Mouse (Mus musculus): ENCODE data around the gene Nudt13. TPM values are rescaled to one million over a fixed set of nuclear protein-coding genes. Genes with fewer than 3 reads are reported as not detected.
A peak's percentile ranks its signal among the peaks of the same experiment; 100 is the strongest.

The Nudt13 gene
- polyA plus RNA-seq, 1 experiment from 2014 or later = 14.7 TPM

- WGBS = 49% methylated on average over 8 of the region's 8 CpGs
- H3K9ac ChIP-seq = no peak overlapping the region
- H3K27me3 ChIP-seq (ENCODE audit: insufficient read depth, low read length) = no peaks in the 10 kb centered on the region
- no peaks in the 10 kb centered on the region for H3K36me3 ChIP-seq (ENCODE audit: insufficient read depth)
- DNase-seq = peak; percentile 88
- TF ChIP-seq CTCF (IDR thresholded peaks at IDR 0.05; ENCODE audit: low read depth) = peak; percentile 97
- no peaks in the 10 kb centered on the region for H3K4me1 ChIP-seq (ENCODE audit: insufficient read depth)
- peak; percentile 71; the same call in 1 of the 2 replicates for ATAC-seq (ENCODE audit: insufficient read depth)
- no peak overlapping the region for H3K27ac ChIP-seq (ENCODE audit: low read depth)
- no peak overlapping the region for H3K4me3 ChIP-seq (ENCODE audit: low read depth, low read length)
- H3K9me3 ChIP-seq (ENCODE audit: low read depth, low read length) = no peaks in the 10 kb centered on the region
- H3K4me2 ChIP-seq = no peak overlapping the region
Observed at GRCm38 (mm10) chr14:20258185-20259113, 36.0 kb upstream of the Nudt13 start.

- H3K36me3 ChIP-seq (ENCODE audit: insufficient read depth) = no peaks in the 10 kb centered on the region
- H3K27ac ChIP-seq (ENCODE audit: low read depth) = no peak overlapping the region
- DNase-seq (no peak), ATAC-seq (ENCODE audit: insufficient read depth) (no peak)
- no peak overlapping the region for H3K4me2 ChIP-seq
- TF ChIP-seq CTCF (IDR thresholded peaks at IDR 0.05; ENCODE audit: low read depth) = no peak
- no peaks in the 10 kb centered on the region for H3K27me3 ChIP-seq (ENCODE audit: insufficient read depth, low read length)
- no peak overlapping the region for H3K9ac ChIP-seq
- WGBS = 67% methylated on average over 4 of the region's 4 CpGs
- no peaks in the 10 kb centered on the region for H3K4me1 ChIP-seq (ENCODE audit: insufficient read depth)
- H3K4me3 ChIP-seq (ENCODE audit: low read depth, low read length) = no peak overlapping the region
- no peaks in the 10 kb centered on the region for H3K9me3 ChIP-seq (ENCODE audit: low read depth, low read length)
Observed at GRCm38 (mm10) chr14:20262346-20262745, 32.2 kb upstream of the Nudt13 start.

- Histone ChIP-seq H3K4me1 (ENCODE audit: insufficient read depth) (no peaks in the 10 kb centered on the region), H3K9me3 (ENCODE audit: low read depth, low read length) (no peaks in the 10 kb centered on the region), H3K4me2 (no peak overlapping the region), H3K27me3 (ENCODE audit: insufficient read depth, low read length) (no peaks in the 10 kb centered on the region), H3K27ac (ENCODE audit: low read depth) (no peak overlapping the region), H3K4me3 (ENCODE audit: low read depth, low read length) (no peak overlapping the region), H3K9ac (no peak overlapping the region), H3K36me3 (ENCODE audit: insufficient read depth) (no peaks in the 10 kb centered on the region)
- DNase-seq = no peak
- WGBS = 53% methylated on average over 6 of the region's 6 CpGs
- ATAC-seq (ENCODE audit: insufficient read depth) = no peak
- TF ChIP-seq CTCF (IDR thresholded peaks at IDR 0.05; ENCODE audit: low read depth) = no peak
Observed at GRCm38 (mm10) chr14:20268421-20268820, 26.1 kb upstream of the Nudt13 start.

GRCm38 (mm10) chr14:20269082-20269809, 25.3 kb upstream of the Nudt13 start, which contains the start of gene Kcnk16:
TSS of gene Kcnk16 (minus strand) at chr14:20269199.
- no peak for TF ChIP-seq CTCF (IDR thresholded peaks at IDR 0.05; ENCODE audit: low read depth)
- H3K4me1 ChIP-seq (ENCODE audit: insufficient read depth) = no peaks in the 10 kb centered on the region
- H3K4me3 ChIP-seq (ENCODE audit: low read depth, low read length) = no peak within 1 kb of the TSS
- H3K4me2 ChIP-seq = 0 out of 2 replicates have a peak within 1 kb of the TSS, but pooled peaks have one; percentile 29
- no peaks in the 10 kb centered on the region for H3K27me3 ChIP-seq (ENCODE audit: insufficient read depth, low read length)
- H3K36me3 ChIP-seq (ENCODE audit: insufficient read depth) = no peaks in the 10 kb centered on the region
- WGBS = 37% methylated on average over 6 of the region's 6 CpGs
- no peak for DNase-seq
- no peak within 1 kb of the TSS for H3K9ac ChIP-seq
- peak within 1 kb of the TSS; percentile 26; the same call in 1 of the 2 replicates for H3K27ac ChIP-seq (ENCODE audit: low read depth)
- H3K9me3 ChIP-seq (ENCODE audit: low read depth, low read length) = no peaks in the 10 kb centered on the region; the same call in 1 of the 2 replicates
- ATAC-seq (ENCODE audit: insufficient read depth) = peak; percentile 70; the same call in 1 of the 2 replicates

DNA sequence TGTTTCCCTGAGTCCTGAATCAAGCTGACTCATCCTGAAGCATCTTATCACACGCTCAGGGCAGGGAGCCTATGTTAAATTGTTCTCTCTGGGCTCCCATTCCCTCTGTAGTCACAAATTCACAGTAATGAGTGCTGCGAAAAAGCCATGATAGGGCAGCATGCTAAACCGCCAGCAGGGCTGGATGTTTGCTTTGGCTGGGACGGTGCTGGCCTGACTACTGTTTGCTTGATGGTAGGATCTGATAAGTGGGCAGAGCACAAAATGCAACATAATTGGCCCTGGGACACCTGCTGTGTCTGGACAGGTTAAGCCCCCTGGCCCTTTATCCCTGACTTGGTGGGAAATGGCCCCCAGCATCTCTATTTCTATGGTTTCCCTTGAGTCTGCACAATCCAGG, 3.1 kb upstream of the Nudt13 start:
- TF ChIP-seq CTCF (IDR thresholded peaks at IDR 0.05; ENCODE audit: low read depth) = no peak
- Histone ChIP-seq H3K4me2 (no peak overlapping the region), H3K27me3 (ENCODE audit: insufficient read depth, low read length) (no peaks in the 10 kb centered on the region), H3K9ac (no peak overlapping the region), H3K4me3 (ENCODE audit: low read depth, low read length) (no peak overlapping the region), H3K9me3 (ENCODE audit: low read depth, low read length) (no peaks in the 10 kb centered on the region), H3K27ac (ENCODE audit: low read depth) (no peak overlapping the region), H3K4me1 (ENCODE audit: insufficient read depth) (no peaks in the 10 kb centered on the region), H3K36me3 (ENCODE audit: insufficient read depth) (no peaks in the 10 kb centered on the region)
- no peak for DNase-seq
- no peak for ATAC-seq (ENCODE audit: insufficient read depth)
- WGBS = 46% methylated on average over 4 of the region's 4 CpGs

DNA sequence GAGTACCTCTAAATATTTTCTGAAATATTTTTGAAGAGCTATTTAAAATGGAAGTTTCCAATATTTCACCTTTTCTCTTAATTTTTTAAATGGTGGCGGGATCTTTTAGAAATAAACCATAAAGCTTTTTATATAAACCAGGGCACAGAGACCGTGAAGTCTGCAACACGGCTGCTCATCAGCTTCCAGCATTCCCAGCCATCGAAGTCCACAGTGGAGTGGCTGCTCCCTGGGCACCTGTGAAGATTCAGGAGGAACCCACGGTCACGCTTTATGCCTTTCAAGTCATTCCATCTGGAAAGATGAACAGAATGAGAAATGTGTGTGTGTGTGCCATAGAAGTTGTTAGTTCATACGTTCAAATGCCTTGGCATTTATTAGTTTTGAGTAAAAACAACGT, 450 bp downstream of the Nudt13 start:
- no peak for TF ChIP-seq CTCF (IDR thresholded peaks at IDR 0.05; ENCODE audit: low read depth)
- H3K4me2 ChIP-seq = peak overlapping the region; percentile 73
- ATAC-seq (ENCODE audit: insufficient read depth) (peak; percentile 45; the same call in 1 of the 2 replicates), DNase-seq (no peak)
- no peaks in the 10 kb centered on the region for H3K27me3 ChIP-seq (ENCODE audit: insufficient read depth, low read length)
- H3K9me3 ChIP-seq (ENCODE audit: low read depth, low read length) = no peaks in the 10 kb centered on the region
- no peaks in the 10 kb centered on the region for H3K36me3 ChIP-seq (ENCODE audit: insufficient read depth)
- H3K27ac ChIP-seq (ENCODE audit: low read depth) = no peak overlapping the region
- H3K4me3 ChIP-seq (ENCODE audit: low read depth, low read length) = peak overlapping the region; percentile 49
- H3K9ac ChIP-seq = peak overlapping the region; percentile 52
- no peaks in the 10 kb centered on the region for H3K4me1 ChIP-seq (ENCODE audit: insufficient read depth)
- 38% methylated on average over 8 of the region's 8 CpGs for WGBS

DNA sequence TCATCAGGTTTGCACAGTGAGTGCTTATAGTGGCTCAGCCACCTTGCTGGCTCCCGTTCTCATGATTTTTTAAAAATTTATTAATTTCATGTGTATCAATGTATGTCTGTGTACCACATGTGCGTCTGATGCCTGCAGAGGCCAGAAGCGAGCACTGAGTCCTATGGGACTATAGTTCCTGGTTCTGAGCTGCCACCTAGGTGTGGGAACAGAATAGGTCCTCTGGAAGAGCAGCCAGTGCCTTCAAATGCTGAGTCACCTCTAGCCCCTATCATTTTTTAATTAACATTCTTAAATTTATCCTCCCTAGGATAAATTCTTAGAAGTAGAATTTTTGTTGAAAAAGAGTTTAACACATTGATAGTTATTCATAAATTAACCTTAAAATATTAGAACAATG, 3.1 kb downstream of the Nudt13 start:
- no peak overlapping the region for H3K4me3 ChIP-seq (ENCODE audit: low read depth, low read length)
- no peaks in the 10 kb centered on the region for H3K27me3 ChIP-seq (ENCODE audit: insufficient read depth, low read length)
- no peaks in the 10 kb centered on the region for H3K9me3 ChIP-seq (ENCODE audit: low read depth, low read length)
- no peak overlapping the region for H3K4me2 ChIP-seq
- H3K27ac ChIP-seq (ENCODE audit: low read depth) = no peak overlapping the region
- 84% methylated on average over 3 of the region's 3 CpGs for WGBS
- no peak for ATAC-seq (ENCODE audit: insufficient read depth)
- H3K9ac ChIP-seq = no peak overlapping the region
- DNase-seq = no peak
- no peak for TF ChIP-seq CTCF (IDR thresholded peaks at IDR 0.05; ENCODE audit: low read depth)
- no peaks in the 10 kb centered on the region for H3K4me1 ChIP-seq (ENCODE audit: insufficient read depth)
- no peaks in the 10 kb centered on the region for H3K36me3 ChIP-seq (ENCODE audit: insufficient read depth)
